Mouse (Mus musculus) G1E (cell line): ENCODE data around the gene Sgf29. TPM values are rescaled to one million over a fixed set of nuclear protein-coding genes. Genes with fewer than 3 reads are reported as not detected.

Experiments
- ATAC-seq: 2 replicates; pipeline ENCODE4 v1.8.0; 2016; ENCODE audit warnings: mild to moderate bottlenecking; ENCODE audit not compliant: insufficient number of reproducible peaks, poor library complexity, low FRiP score, severe bottlenecking; ENCODE audit errors: extremely low read depth
- DNase-seq: peaks from one replicate; pipeline ENCODE4 v3.0.0; 2012; ENCODE audit warnings: low spot score
- H3K27me3 ChIP-seq: 2 replicates; pipeline ENCODE4 v1.6.1; 2012; ENCODE audit warnings: mild to moderate bottlenecking, low read length, inconsistent platforms; ENCODE audit not compliant: insufficient read depth
- H3K36me3 ChIP-seq: replicated peaks from 2 replicates; pipeline ENCODE3; 2012; ENCODE audit warnings: mild to moderate bottlenecking, inconsistent platforms
- H3K4me1 ChIP-seq: 2 replicates; pipeline ENCODE4 v1.6.1; 2012; ENCODE audit warnings: low read depth, low read length, inconsistent platforms, mixed read lengths; ENCODE audit not compliant: insufficient read depth
- H3K4me3 ChIP-seq: 2 replicates; pipeline ENCODE4 v1.5.1; 2012; ENCODE audit warnings: low read depth, mild to moderate bottlenecking, inconsistent platforms, low read length, moderate library complexity, mixed read lengths
- H3K9me3 ChIP-seq: replicated peaks from 2 replicates; pipeline ENCODE4 v1.6.1; 2012; ENCODE audit warnings: inconsistent platforms
- CTCF ChIP-seq: IDR thresholded peaks from 2 replicates; pipeline ENCODE4 v1.5.1; 2012; ENCODE audit warnings: low read depth, low read length, inconsistent platforms, mixed read lengths
- GATA1 ChIP-seq: IDR thresholded peaks from 2 replicates; pipeline ENCODE4 v1.6.1; 2012; ENCODE audit warnings: borderline replicate concordance, low read length, inconsistent platforms, mixed read lengths
- GATA2 ChIP-seq: IDR thresholded peaks from 2 replicates; pipeline ENCODE4 v1.6.1; 2012; ENCODE audit warnings: low read depth, low read length, inconsistent platforms, borderline replicate concordance
- POLR2AphosphoS5 ChIP-seq: IDR thresholded peaks from 2 replicates; pipeline ENCODE4 v1.6.1; 2012; ENCODE audit warnings: low read depth, low read length, inconsistent platforms; ENCODE audit not compliant: insufficient replicate concordance
- TAL1 ChIP-seq: conservative IDR thresholded peaks from 2 replicates; pipeline ENCODE4 v1.6.1; 2012; ENCODE audit warnings: low read depth, low read length, inconsistent platforms, mixed read lengths
- polyA plus RNA-seq: library from polyadenylated mRNA; stranded (reverse); fragments of >175 nt; gene quantifications from 2 replicates; pipeline ENCODE4 v1.2.3, GENCODE M21; 2012
- total RNA-seq, 2 experiments: library from RNA; stranded (forward) in 1 of 2; stranded (reverse) in 1 of 2; fragments of 200-1000 nt in 1 of 2; fragments of >200 nt in 1 of 2; fragmentation: Nextera tagmentation in 1 of 2; gene quantifications; 2 replicates each; pipeline ENCODE4 v1.2.3; 2014 to 2017

Sgf29 gene
- total and polyA plus RNA-seq, 3 experiments, result 36.8 to 159 (median 124) TPM

- Histone ChIP-seq H3K4me3 (no peak overlapping the region), H3K4me1 (peaks cover 4% of the 10 kb centered on the region; the same call in 1 of the 2 replicates), H3K27me3 (peaks cover 20% of the 10 kb centered on the region), H3K9me3 (no peaks in the 10 kb centered on the region; the same call in 1 of the 2 replicates), H3K36me3 (no peaks in the 10 kb centered on the region)
- no peak for ATAC-seq
- TF ChIP-seq GATA2, result no peak
- TF ChIP-seq GATA1, result no peak
- TF ChIP-seq TAL1, result no peak
- TF ChIP-seq POLR2AphosphoS5, result no peak
- no peak for TF ChIP-seq CTCF
- no peak for DNase-seq
These were observed 69.8 kb downstream of the Sgf29 start for GRCm38 (mm10) chr7:126718787-126719337.

GRCm38 (mm10) chr7:126721635-126722034, 72.5 kb downstream of the Sgf29 start:
- Histone ChIP-seq H3K36me3 (no peaks in the 10 kb centered on the region), H3K27me3 (peaks cover 19% of the 10 kb centered on the region), H3K4me3 (no peak overlapping the region), H3K4me1 (peaks cover 11% of the 10 kb centered on the region), H3K9me3 (no peaks in the 10 kb centered on the region; the same call in 1 of the 2 replicates)
- TF ChIP-seq POLR2AphosphoS5, result no peak
- ATAC-seq (no peak), DNase-seq (no peak)

Other genes with a start within 250 kb of the Sgf29 start
Only the 20 nearest of the 26 such genes appear.
- 0.29 TPM in 1 of 2 replicates, not detected in the other for gene Atp2a1, start 186.2 kb upstream of the Sgf29 start, total RNA-seq (2014; fragmentation: Nextera tagmentation)
- not detected in 2 replicates for gene Atp2a1, start 186.2 kb upstream of the Sgf29 start, total RNA-seq (2017)
- gene Atp2a1, start 186.2 kb upstream of the Sgf29 start, polyA plus RNA-seq, result 0.02 TPM in 1 of 2 replicates, not detected in the other
- gene Sh2b1, start 173.9 kb upstream of the Sgf29 start, total RNA-seq (2014; fragmentation: Nextera tagmentation), result 24.0 and 24.6 TPM in 2 replicates
- gene Sh2b1, start 173.9 kb upstream of the Sgf29 start, total RNA-seq (2017), result 8.3 and 8.9 TPM in 2 replicates
- gene Sh2b1, start 173.9 kb upstream of the Sgf29 start, polyA plus RNA-seq, result 55.6 and 61.5 TPM in 2 replicates
- gene Tufm, start 161.9 kb upstream of the Sgf29 start, total RNA-seq (2014; fragmentation: Nextera tagmentation), result 89.3 and 123 TPM in 2 replicates
- 80.3 and 81.9 TPM in 2 replicates for gene Tufm, start 161.9 kb upstream of the Sgf29 start, total RNA-seq (2017)
- gene Tufm, start 161.9 kb upstream of the Sgf29 start, polyA plus RNA-seq, result 59.4 and 126 TPM in 2 replicates
- gene Atxn2l, start 145.9 kb upstream of the Sgf29 start, total RNA-seq (2014; fragmentation: Nextera tagmentation), result 301 and 400 TPM in 2 replicates
- gene Atxn2l, start 145.9 kb upstream of the Sgf29 start, total RNA-seq (2017), result 27.8 and 32.0 TPM in 2 replicates
- 843 and 964 TPM in 2 replicates for gene Atxn2l, start 145.9 kb upstream of the Sgf29 start, polyA plus RNA-seq
- gene Eif3c, start 82.9 kb upstream of the Sgf29 start, total RNA-seq (2014; fragmentation: Nextera tagmentation), result 580 and 606 TPM in 2 replicates
- 211 and 235 TPM in 2 replicates for gene Eif3c, start 82.9 kb upstream of the Sgf29 start, total RNA-seq (2017)
- gene Eif3c, start 82.9 kb upstream of the Sgf29 start, polyA plus RNA-seq, result 103 and 114 TPM in 2 replicates
- gene Apobr, start 64.4 kb upstream of the Sgf29 start, total RNA-seq (2014; fragmentation: Nextera tagmentation), result 1.3 and 3.7 TPM in 2 replicates
- gene Apobr, start 64.4 kb upstream of the Sgf29 start, total RNA-seq (2017), result 4.4 and 5.5 TPM in 2 replicates
- 4.8 and 4.9 TPM in 2 replicates for gene Apobr, start 64.4 kb upstream of the Sgf29 start, polyA plus RNA-seq
- 27.9 and 35.1 TPM in 2 replicates for gene Cln3, start 63.5 kb upstream of the Sgf29 start, total RNA-seq (2014; fragmentation: Nextera tagmentation)
- 49.9 and 52.7 TPM in 2 replicates for gene Cln3, start 63.5 kb upstream of the Sgf29 start, total RNA-seq (2017)
- gene Cln3, start 63.5 kb upstream of the Sgf29 start, polyA plus RNA-seq, result 10.9 and 15.4 TPM in 2 replicates
- not detected in 2 replicates for gene Il27, start 54.4 kb upstream of the Sgf29 start, total RNA-seq (2014; fragmentation: Nextera tagmentation)
- not detected in 2 replicates for gene Il27, start 54.4 kb upstream of the Sgf29 start, total RNA-seq (2017)
- not detected in 2 replicates for gene Il27, start 54.4 kb upstream of the Sgf29 start, polyA plus RNA-seq
- 13.4 and 24.8 TPM in 2 replicates for gene Nupr1, start 18.4 kb upstream of the Sgf29 start, total RNA-seq (2014; fragmentation: Nextera tagmentation)
- gene Nupr1, start 18.4 kb upstream of the Sgf29 start, total RNA-seq (2017), result 0.41 and 1.1 TPM in 2 replicates
- gene Nupr1, start 18.4 kb upstream of the Sgf29 start, polyA plus RNA-seq, result 9.8 and 11.1 TPM in 2 replicates
- not detected in 2 replicates for gene Sult1a1, start 27.1 kb downstream of the Sgf29 start, total RNA-seq (2014; fragmentation: Nextera tagmentation)
- 0.12 and 0.33 TPM in 2 replicates for gene Sult1a1, start 27.1 kb downstream of the Sgf29 start, total RNA-seq (2017)
- not detected in 2 replicates for gene Sult1a1, start 27.1 kb downstream of the Sgf29 start, polyA plus RNA-seq
- gene Bola2, start 46.1 kb downstream of the Sgf29 start, total RNA-seq (2014; fragmentation: Nextera tagmentation), result 77.5 and 93.8 TPM in 2 replicates
- gene Bola2, start 46.1 kb downstream of the Sgf29 start, total RNA-seq (2017), result 117 and 161 TPM in 2 replicates
- 189 and 303 TPM in 2 replicates for gene Bola2, start 46.1 kb downstream of the Sgf29 start, polyA plus RNA-seq
- gene Slx1b, start 46.5 kb downstream of the Sgf29 start, total RNA-seq (2014; fragmentation: Nextera tagmentation), result 3.5 and 3.8 TPM in 2 replicates
- 4.5 and 7.0 TPM in 2 replicates for gene Slx1b, start 46.5 kb downstream of the Sgf29 start, total RNA-seq (2017)
- gene Slx1b, start 46.5 kb downstream of the Sgf29 start, polyA plus RNA-seq, result 4.9 and 8.1 TPM in 2 replicates
- gene Coro1a, start 58.5 kb downstream of the Sgf29 start, total RNA-seq (2014; fragmentation: Nextera tagmentation), result 36.0 and 50.1 TPM in 2 replicates
- gene Coro1a, start 58.5 kb downstream of the Sgf29 start, total RNA-seq (2017), result 162 and 174 TPM in 2 replicates
- gene Coro1a, start 58.5 kb downstream of the Sgf29 start, polyA plus RNA-seq, result 178 and 186 TPM in 2 replicates
- gene Mapk3, start 110.3 kb downstream of the Sgf29 start, total RNA-seq (2014; fragmentation: Nextera tagmentation), result 66.4 and 91.6 TPM in 2 replicates
- 18.2 and 18.4 TPM in 2 replicates for gene Mapk3, start 110.3 kb downstream of the Sgf29 start, total RNA-seq (2017)
- gene Mapk3, start 110.3 kb downstream of the Sgf29 start, polyA plus RNA-seq, result 65.1 and 68.8 TPM in 2 replicates
- gene Gdpd3, start 117.0 kb downstream of the Sgf29 start, total RNA-seq (2014; fragmentation: Nextera tagmentation), result 28.9 and 29.9 TPM in 2 replicates
- 15.4 and 17.9 TPM in 2 replicates for gene Gdpd3, start 117.0 kb downstream of the Sgf29 start, total RNA-seq (2017)
- gene Gdpd3, start 117.0 kb downstream of the Sgf29 start, polyA plus RNA-seq, result 4.9 and 6.1 TPM in 2 replicates
- gene Ypel3, start 127.6 kb downstream of the Sgf29 start, total RNA-seq (2014; fragmentation: Nextera tagmentation), result 41.6 and 86.7 TPM in 2 replicates
- 20.2 and 23.1 TPM in 2 replicates for gene Ypel3, start 127.6 kb downstream of the Sgf29 start, total RNA-seq (2017)
- 78.1 and 78.3 TPM in 2 replicates for gene Ypel3, start 127.6 kb downstream of the Sgf29 start, polyA plus RNA-seq
- gene Tbx6, start 132.2 kb downstream of the Sgf29 start, total RNA-seq (2014; fragmentation: Nextera tagmentation), result 2.5 and 8.4 TPM in 2 replicates
- 0.11 and 0.29 TPM in 2 replicates for gene Tbx6, start 132.2 kb downstream of the Sgf29 start, total RNA-seq (2017)
- 0.85 and 1.1 TPM in 2 replicates for gene Tbx6, start 132.2 kb downstream of the Sgf29 start, polyA plus RNA-seq
- 126 and 176 TPM in 2 replicates for gene Ppp4c, start 143.2 kb downstream of the Sgf29 start, total RNA-seq (2014; fragmentation: Nextera tagmentation)
- 186 and 199 TPM in 2 replicates for gene Ppp4c, start 143.2 kb downstream of the Sgf29 start, total RNA-seq (2017)
- 169 and 192 TPM in 2 replicates for gene Ppp4c, start 143.2 kb downstream of the Sgf29 start, polyA plus RNA-seq
- gene Fam57b, start 148.4 kb downstream of the Sgf29 start, total RNA-seq (2014; fragmentation: Nextera tagmentation), result not detected in 2 replicates
- 0.05 TPM in 1 of 2 replicates, not detected in the other for gene Fam57b, start 148.4 kb downstream of the Sgf29 start, total RNA-seq (2017)
- gene Fam57b, start 148.4 kb downstream of the Sgf29 start, polyA plus RNA-seq, result 0.02 and 0.06 TPM in 2 replicates
- gene 4930451I11Rik, start 182.3 kb downstream of the Sgf29 start, total RNA-seq (2014; fragmentation: Nextera tagmentation), result not detected in 2 replicates
- not detected in 2 replicates for gene 4930451I11Rik, start 182.3 kb downstream of the Sgf29 start, total RNA-seq (2017)
- not detected in 2 replicates for gene 4930451I11Rik, start 182.3 kb downstream of the Sgf29 start, polyA plus RNA-seq